Mouse (Mus musculus): ENCODE measurements around the gene Wnt7a.

DNA sequence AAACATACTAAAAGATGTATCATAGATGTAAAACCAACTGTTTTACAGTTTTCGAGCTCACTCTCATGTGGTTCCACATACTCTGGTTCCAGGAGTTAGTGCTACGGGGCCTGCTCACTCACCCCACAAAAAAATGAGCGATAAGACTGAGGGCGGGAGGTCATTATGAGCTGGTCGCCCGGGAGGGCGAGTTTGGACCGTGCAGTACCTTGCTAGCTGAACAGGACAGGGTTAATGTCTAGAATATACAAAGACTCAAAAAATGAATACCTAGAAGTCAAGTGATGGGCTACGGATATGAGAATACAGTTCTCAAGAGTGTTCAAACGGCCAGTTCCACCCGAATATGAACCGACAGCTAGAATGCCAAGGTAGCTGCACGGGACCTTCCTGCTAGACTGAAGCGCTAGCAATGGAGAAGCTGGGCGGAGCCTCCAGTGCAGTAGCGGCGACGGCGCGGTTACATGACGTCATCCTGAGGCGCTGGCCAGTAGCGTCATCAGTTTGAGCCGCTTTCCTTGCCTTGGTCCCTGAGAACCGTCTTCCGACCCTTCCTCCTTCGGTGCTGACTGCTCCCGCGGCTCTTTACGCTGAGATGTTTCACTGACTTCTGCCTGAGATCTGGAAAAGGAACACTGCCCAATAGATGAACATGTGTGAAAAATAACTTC is 29.4 kb upstream of the Wnt7a start:
- no peak for TF ChIP-seq CTCF (IDR thresholded peaks at IDR 0.05; ENCODE audit: control insufficient read depth, insufficient read depth, low read length)
- peak; percentile 82; the same call in 1 of the 2 replicates for TF ChIP-seq POLR2A (IDR thresholded peaks at IDR 0.05; ENCODE audit: borderline replicate concordance, control insufficient read depth, low read depth, low read length)
